Mouse (Mus musculus) kidney, adult 2 months (tissue): ENCODE measurements at regions not wholly inside any gene's neighbourhood (a gene's known extent, or its start where the extent isn't known, plus 50 kb on each side); places are given as distances from the start of the nearest gene placed in this dataset.

Source experiments
- CTCF ChIP-seq: fragments of 200-500 bp; conservative IDR thresholded peaks from 2 replicates; pipeline ENCODE4 v1.5.1; 2011; ENCODE audit warnings: low read depth, mild to moderate bottlenecking, control low read depth, low read length, moderate library complexity, mixed read lengths; ENCODE audit not compliant: insufficient read depth, insufficient read length
- POLR2A ChIP-seq: fragments of 200-500 bp; IDR thresholded peaks from one replicate; pipeline ENCODE4 v1.6.1; 2011; ENCODE audit warnings: low read depth, low read length, control low read depth

GRCm38 (mm10) chr7:73637810-73638125 is 96.1 kb upstream of the Chd2 start:
- TF ChIP-seq POLR2A (no peak), CTCF (no peak)
